Mouse (Mus musculus) liver, adult 2 months (tissue): ENCODE data around the gene Gm44805.

Experiments
- CTCF ChIP-seq: fragments of 200-500 bp; IDR thresholded peaks from 2 replicates; pipeline ENCODE4 v1.5.1; 2011; ENCODE audit warnings: low read depth, low read length, control low read depth
- POLR2A ChIP-seq: fragments of 200-500 bp; IDR thresholded peaks from 2 replicates; pipeline ENCODE4 v1.6.1; 2011; ENCODE audit warnings: low read length, control low read depth; ENCODE audit not compliant: insufficient read depth; ENCODE audit errors: extremely low read depth

- TF ChIP-seq POLR2A (no peak), CTCF (no peak)
These were observed 37.2 kb upstream of the Gm44805 start for GRCm38 (mm10) chr7:19718297-19718952.
